Mouse (Mus musculus): ENCODE measurements around the gene Ak1. TPM values are rescaled to one million over a fixed set of nuclear protein-coding genes. Genes with fewer than 3 reads are reported as not detected.

Gene Ak1
- polyA plus RNA-seq, 1 experiment: 9.1 TPM

DNA sequence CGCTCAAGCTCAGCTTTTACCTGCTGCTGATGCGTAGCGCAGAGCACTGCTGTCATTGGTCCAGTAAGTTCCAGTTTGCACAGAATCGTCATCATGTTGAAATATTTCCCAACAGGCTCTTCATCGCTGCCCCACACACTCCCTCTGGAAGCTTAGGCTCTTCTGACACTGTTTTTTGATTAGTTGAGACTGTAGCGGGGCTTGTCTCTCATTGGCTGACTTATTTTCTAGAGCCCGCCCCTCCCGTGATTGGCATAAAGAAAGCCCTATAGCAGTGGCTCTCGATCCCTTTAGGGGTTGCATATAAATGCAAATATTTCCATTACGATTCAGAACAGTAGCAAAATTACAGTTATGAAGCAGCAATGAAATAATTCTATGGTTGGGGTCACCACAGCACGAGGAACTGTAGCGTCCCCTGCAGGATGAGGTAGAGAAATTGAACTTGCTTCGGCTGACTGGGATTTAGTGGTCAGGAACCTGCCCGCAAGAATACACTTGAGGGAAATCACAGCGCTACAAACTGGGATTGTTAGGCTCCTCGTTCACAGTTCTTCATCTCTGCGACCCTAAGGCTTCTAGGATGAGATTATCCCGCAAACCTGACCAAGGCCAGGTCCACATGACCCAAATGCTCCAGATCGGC is 40.0 kb upstream of the Ak1 start:
- 50% methylated on average over 19 of the region's 19 CpGs for WGBS
- Histone ChIP-seq H3K27ac (ENCODE audit: control insufficient read depth, insufficient read depth, low read depth, low read length, poor library complexity) (no peak overlapping the region), H3K4me1 (ENCODE audit: control insufficient read depth, insufficient read depth, low read length) (no peaks in the 10 kb centered on the region; the same call in 1 of the 2 replicates), H3K4me3 (replicated peaks; ENCODE audit: control insufficient read depth, low read depth, low read length) (no peak overlapping the region)
- TF ChIP-seq POLR2A (IDR thresholded peaks at IDR 0.05; ENCODE audit: borderline replicate concordance, control insufficient read depth, low read depth, low read length) (no peak), CTCF (IDR thresholded peaks at IDR 0.05; ENCODE audit: control insufficient read depth, insufficient read depth, low read length) (no peak)

DNA sequence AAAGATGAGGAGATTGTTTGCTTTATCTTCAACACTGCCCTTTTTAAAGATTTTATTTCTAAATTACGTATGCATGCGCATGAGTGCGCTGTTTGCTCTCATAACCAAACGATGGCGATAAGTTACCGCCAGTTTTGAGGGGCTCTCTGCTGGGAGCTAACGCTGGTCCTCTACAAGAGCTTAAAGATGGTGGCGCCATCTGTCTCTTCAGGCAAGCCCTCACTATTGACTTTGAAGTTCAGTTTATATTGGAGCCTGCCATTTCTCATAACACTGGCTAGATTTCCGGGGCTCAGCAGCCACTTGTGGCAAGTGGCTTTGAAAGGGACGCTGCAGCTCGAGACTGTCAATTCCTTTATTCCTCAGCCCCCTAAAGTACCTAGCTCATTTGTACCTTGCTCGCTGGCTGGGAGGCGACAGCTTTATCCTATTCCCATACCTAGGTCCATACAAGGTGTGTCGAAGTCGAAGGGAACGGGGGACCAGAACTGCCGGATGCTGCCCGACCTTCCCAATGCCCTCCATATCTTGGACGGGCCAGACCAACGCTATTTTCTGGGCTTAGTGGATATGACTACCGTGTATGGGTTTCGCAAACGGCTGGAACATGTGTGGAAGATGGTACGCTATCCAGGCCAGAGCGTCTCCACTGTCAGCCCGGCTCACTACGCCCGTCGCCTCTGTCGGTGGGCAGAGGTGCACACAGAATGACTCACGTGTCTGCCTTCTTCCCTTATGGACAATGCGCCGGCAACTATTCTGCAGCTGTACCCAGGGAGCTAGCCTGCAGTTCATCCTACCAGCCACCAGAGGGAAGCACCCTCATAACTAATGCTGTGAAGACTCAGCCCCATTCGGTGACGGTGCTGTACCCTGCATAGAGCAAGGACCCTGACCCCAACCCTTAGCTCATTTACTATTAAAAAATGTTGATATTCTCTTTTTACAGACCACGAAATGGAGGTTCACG is 38.4 kb upstream of the Ak1 start:
- TF ChIP-seq CTCF (IDR thresholded peaks at IDR 0.05; ENCODE audit: control insufficient read depth, insufficient read depth, low read length) (peak; percentile 96), POLR2A (IDR thresholded peaks at IDR 0.05; ENCODE audit: borderline replicate concordance, control insufficient read depth, low read depth, low read length) (peak; percentile 31; the same call in 1 of the 2 replicates)
- 11% methylated on average over 37 of the region's 37 CpGs for whole genome bisulfite sequencing
- H3K27ac ChIP-seq (ENCODE audit: control insufficient read depth, insufficient read depth, low read depth, low read length, poor library complexity): no peak overlapping the region
- H3K4me3 ChIP-seq (replicated peaks; ENCODE audit: control insufficient read depth, low read depth, low read length): no peak overlapping the region
- H3K4me1 ChIP-seq (ENCODE audit: control insufficient read depth, insufficient read depth, low read length): no peaks in the 10 kb centered on the region; the same call in 1 of the 2 replicates

DNA sequence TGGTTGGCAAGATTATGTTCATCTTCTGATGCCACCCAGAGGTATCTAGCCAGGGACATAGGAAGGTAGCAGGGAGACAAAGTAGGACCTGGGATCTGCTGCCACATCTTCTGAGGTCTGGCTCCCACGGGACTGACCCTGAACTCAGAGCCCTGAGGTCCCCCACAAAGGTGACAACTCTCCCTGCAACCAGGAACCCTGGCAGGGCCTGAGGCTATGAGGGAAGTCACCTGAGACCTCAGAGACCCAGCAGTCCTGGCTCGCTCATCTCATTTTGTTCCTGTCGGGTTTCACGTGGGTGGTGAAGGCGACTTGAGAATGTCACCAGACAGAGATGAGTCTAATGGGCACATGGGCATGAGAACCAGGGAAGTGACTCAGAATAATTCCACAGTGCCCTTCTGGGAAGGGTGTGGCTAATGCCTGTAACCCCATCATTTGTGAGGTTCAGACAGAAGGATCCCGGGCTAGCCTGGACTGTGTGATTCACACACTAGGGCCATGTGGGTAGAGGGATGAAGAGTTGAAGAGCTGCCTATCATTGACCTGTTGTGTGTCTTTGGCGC is 36.3 kb upstream of the Ak1 start:
- no peaks in the 10 kb centered on the region; the same call in 1 of the 2 replicates for H3K4me1 ChIP-seq (ENCODE audit: control insufficient read depth, insufficient read depth, low read length)

DNA sequence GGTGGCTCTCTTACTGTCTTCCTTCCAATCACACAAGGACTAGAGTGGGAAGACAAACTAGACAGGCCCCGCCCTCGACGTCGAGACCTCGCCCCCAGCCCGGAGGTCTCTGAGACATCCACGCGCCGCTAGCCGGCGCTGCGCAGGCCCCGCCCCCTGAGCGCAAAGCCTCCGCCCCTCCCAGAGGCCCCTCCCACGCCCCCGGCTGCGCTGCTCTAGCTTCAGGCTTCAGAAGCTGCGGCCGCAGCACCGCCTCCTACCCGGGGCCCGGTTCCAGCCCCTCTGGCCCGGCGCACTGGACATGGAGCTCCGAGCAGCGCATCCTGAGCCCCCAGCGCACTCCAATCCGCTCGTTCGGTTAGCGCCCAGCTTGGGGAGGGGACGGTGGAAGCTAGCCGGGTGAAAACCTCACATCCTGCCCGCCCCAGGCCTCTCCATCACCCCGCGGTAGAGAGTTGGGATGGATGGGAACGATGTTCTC is 34.6 kb upstream of the Ak1 start, which contains the start of gene St6galnac4:
St6galnac4 (plus strand) TSS at position 225 of the 481 bp plus-strand sequence.
- no peaks in the 10 kb centered on the region; the same call in 1 of the 2 replicates for H3K4me1 ChIP-seq (ENCODE audit: control insufficient read depth, insufficient read depth, low read length)
- peak within 1 kb of the TSS; percentile 67 for H3K27ac ChIP-seq (ENCODE audit: control insufficient read depth, insufficient read depth, low read depth, low read length, poor library complexity)
- TF ChIP-seq CTCF (IDR thresholded peaks at IDR 0.05; ENCODE audit: control insufficient read depth, insufficient read depth, low read length) (peak; percentile 19; the same call in 1 of the 2 replicates), POLR2A (IDR thresholded peaks at IDR 0.05; ENCODE audit: borderline replicate concordance, control insufficient read depth, low read depth, low read length) (peak; percentile 52; the same call in 1 of the 2 replicates)
- under 1% methylated on average over 38 of the region's 38 CpGs for WGBS
- H3K4me3 ChIP-seq (replicated peaks; ENCODE audit: control insufficient read depth, low read depth, low read length): peak within 1 kb of the TSS; percentile 92

More for the DNA sequence above, 36.3 kb upstream of the Ak1 start:
- no peak overlapping the region for H3K27ac ChIP-seq (ENCODE audit: control insufficient read depth, insufficient read depth, low read depth, low read length, poor library complexity)
- H3K4me3 ChIP-seq (replicated peaks; ENCODE audit: control insufficient read depth, low read depth, low read length): no peak overlapping the region
- WGBS: 83% methylated on average over 7 of the region's 7 CpGs
- TF ChIP-seq CTCF (IDR thresholded peaks at IDR 0.05; ENCODE audit: control insufficient read depth, insufficient read depth, low read length): no peak
- no peak for TF ChIP-seq POLR2A (IDR thresholded peaks at IDR 0.05; ENCODE audit: borderline replicate concordance, control insufficient read depth, low read depth, low read length)

DNA sequence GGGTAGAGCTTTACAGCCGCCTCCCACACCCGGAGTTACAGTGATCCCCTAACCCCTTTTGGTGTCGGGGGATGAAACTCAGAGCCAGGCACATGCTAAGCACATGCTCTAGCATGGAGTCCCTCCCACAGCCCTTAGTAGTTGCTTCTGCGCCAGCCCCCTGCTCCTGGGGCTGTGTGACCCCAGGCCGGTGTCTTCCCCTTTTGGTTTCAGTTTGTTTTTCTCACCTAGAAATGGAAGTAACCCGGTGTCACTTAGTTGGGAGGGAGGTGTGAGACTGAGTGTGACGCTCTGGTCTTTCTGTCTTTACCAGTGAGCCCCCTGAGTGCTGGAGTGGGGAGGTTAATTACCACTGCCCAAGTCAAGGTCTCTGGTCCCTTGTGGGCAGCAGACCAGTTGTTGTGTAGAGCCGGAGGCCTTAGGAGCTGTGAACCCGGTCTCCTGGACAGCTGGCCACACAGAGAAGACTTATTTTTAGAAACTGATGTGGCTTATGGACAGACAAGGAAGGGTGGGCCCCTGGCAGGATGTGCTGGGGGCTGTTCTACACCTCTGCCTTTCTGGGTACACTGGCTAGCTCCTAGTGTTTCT is 33.7 kb upstream of the Ak1 start:
- Histone ChIP-seq H3K4me1 (ENCODE audit: control insufficient read depth, insufficient read depth, low read length) (no peaks in the 10 kb centered on the region; the same call in 1 of the 2 replicates), H3K27ac (ENCODE audit: control insufficient read depth, insufficient read depth, low read depth, low read length, poor library complexity) (peak overlapping the region; percentile 67), H3K4me3 (replicated peaks; ENCODE audit: control insufficient read depth, low read depth, low read length) (peak overlapping the region; percentile 92)
- WGBS: under 1% methylated on average over 9 of the region's 9 CpGs
- TF ChIP-seq POLR2A (IDR thresholded peaks at IDR 0.05; ENCODE audit: borderline replicate concordance, control insufficient read depth, low read depth, low read length) (no peak), CTCF (IDR thresholded peaks at IDR 0.05; ENCODE audit: control insufficient read depth, insufficient read depth, low read length) (no peak)

DNA sequence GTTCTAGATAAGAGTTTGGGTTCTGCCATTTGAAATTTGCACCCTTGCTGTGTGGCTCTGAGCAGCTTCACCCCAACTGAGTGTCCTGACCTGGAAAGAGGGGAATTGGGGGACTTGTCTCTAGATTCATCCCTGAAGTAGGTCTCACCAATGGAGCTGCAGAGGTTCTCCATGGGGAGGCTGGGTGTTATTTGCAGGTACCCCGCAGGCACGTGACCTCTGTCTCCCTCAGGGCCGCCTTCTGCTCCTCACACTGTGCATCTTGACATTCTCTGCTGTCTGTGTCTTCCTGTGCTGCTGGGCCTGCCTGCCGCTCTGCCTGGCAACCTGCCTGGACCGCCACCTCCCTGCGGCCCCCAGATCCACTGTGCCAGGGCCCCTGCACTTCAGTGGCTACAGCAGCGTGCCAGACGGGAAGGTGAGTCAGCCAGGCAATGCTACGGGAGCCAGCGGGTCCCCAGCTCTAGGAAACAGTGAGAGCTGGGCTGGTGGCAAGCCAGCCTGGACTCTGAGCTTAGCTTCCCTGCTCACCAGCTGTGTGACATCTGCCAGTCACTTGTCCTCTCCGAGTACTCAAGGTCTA is 32.3 kb upstream of the Ak1 start:
- Histone ChIP-seq H3K4me3 (replicated peaks; ENCODE audit: control insufficient read depth, low read depth, low read length) (no peak overlapping the region), H3K27ac (ENCODE audit: control insufficient read depth, insufficient read depth, low read depth, low read length, poor library complexity) (no peak overlapping the region), H3K4me1 (ENCODE audit: control insufficient read depth, insufficient read depth, low read length) (no peaks in the 10 kb centered on the region; the same call in 1 of the 2 replicates)
- TF ChIP-seq CTCF (IDR thresholded peaks at IDR 0.05; ENCODE audit: control insufficient read depth, insufficient read depth, low read length) (no peak), POLR2A (IDR thresholded peaks at IDR 0.05; ENCODE audit: borderline replicate concordance, control insufficient read depth, low read depth, low read length) (no peak)
- WGBS: 64% methylated on average over 11 of the region's 11 CpGs

DNA sequence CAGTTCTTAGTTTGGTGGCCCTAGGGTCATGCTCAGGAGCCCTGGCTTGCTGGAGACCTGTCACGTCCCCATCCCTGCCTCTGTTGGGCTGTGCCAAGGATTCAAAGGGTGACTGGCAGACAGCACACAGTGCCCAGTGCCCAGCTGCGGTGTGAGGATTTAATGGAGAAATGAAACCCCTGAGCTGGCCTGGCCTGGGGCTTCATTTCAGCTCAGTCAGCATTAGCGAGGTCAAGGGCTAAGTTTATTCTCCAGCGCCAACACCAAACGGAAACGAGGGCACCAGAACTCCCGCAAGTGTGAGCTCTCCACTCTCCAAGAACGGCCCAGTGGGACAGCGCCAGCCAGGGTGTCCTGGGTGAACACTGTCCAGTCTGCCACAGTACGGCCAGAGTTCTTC is 31.3 kb upstream of the Ak1 start:
- Histone ChIP-seq H3K27ac (ENCODE audit: control insufficient read depth, insufficient read depth, low read depth, low read length, poor library complexity) (no peak overlapping the region), H3K4me1 (ENCODE audit: control insufficient read depth, insufficient read depth, low read length) (no peaks in the 10 kb centered on the region; the same call in 1 of the 2 replicates), H3K4me3 (replicated peaks; ENCODE audit: control insufficient read depth, low read depth, low read length) (no peak overlapping the region)
- WGBS: 83% methylated on average over 10 of the region's 10 CpGs
- TF ChIP-seq POLR2A (IDR thresholded peaks at IDR 0.05; ENCODE audit: borderline replicate concordance, control insufficient read depth, low read depth, low read length) (no peak), CTCF (IDR thresholded peaks at IDR 0.05; ENCODE audit: control insufficient read depth, insufficient read depth, low read length) (no peak)
